Mouse (Mus musculus): Measurements from ENCODE around the gene Ldlrad2. TPM values are rescaled to one million over a fixed set of nuclear protein-coding genes. Genes with fewer than 3 reads are reported as not detected.
"Not testable (repeated sequence)": the region's sequence is repeated elsewhere in the genome, so short reads cannot be mapped to it uniquely, and the experiment has no call there.

Gene Ldlrad2
- not detected in 2 replicates for total RNA-seq (2017)

GRCm38 (mm10) chr4:137574469-137574868 is at the start of gene Ldlrad2:
Ldlrad2 (minus strand) TSS chr4:137574569.
- no peak for ATAC-seq (replicated peaks; ENCODE audit: low read depth, poor library complexity, severe bottlenecking)

DNA sequence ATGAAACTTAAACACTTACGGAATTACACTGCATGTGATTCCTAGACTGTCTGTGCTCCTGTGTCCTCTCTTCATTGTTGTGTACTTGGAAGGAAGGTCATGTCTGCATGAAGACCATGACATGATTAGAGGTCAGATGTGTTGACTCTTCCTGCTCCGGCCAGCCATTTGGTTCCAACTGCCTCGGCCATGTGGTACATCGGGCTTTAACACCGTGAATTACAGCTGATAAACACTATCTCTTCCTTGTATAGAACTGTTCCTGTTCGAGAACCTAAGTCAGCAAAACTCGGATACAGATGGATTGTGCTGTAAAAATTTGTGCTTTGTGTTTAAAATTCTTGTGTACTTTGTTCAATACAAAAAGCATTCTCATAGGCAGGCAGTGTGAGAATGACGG is 48.5 kb upstream of the Ldlrad2 start:
- no peak for ATAC-seq (replicated peaks; ENCODE audit: low read depth, poor library complexity, severe bottlenecking)

- peak; percentile 10 for ATAC-seq (replicated peaks; ENCODE audit: low read depth, poor library complexity, severe bottlenecking)
These were observed 35.9 kb upstream of the Ldlrad2 start for GRCm38 (mm10) chr4:137610256-137610655.

- peak; percentile 94 for ATAC-seq (replicated peaks; ENCODE audit: low read depth, poor library complexity, severe bottlenecking)
These were observed 35.3 kb upstream of the Ldlrad2 start for GRCm38 (mm10) chr4:137609702-137610101.

DNA sequence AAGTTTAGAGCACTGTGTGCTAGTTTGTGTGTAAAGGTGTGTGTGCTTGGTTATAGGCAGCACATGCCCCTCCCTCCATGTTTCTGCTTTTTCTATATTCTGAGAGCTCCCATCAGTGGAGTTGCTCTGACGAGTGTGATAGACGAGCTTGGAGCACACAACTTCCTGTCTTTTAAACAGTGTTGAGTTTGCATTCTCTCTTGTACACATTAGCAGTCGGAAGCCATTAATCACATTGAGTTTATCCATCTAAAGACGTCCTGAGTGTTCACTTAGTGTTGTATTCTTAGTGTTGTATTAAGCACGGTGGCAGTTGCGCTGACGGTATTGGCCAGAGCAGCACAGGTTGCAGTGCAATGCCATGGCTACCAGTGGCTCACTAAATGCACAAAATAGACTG is 34.9 kb upstream of the Ldlrad2 start:
- ATAC-seq (replicated peaks; ENCODE audit: low read depth, poor library complexity, severe bottlenecking), result peak; percentile 19

DNA sequence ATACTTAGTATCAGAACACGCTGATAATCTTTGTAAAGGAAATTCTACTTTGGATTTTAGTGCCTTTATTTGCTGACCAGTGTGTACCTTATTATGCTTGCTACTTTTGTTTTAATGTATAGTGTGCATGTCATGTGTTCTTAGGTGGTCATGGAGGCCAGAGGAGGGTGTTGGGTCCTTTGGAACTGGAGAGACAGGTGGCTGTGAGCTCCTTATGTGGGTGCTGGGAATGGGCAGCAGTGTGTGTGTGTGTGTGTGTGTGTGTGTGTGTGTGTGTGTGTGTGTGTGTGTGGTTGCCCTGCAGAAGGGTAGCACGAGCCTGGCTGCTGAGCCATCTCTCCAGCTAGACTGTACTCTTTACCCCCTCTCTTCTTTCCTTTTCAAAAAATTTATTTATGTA is 32.7 kb upstream of the Ldlrad2 start:
- ATAC-seq (replicated peaks; ENCODE audit: low read depth, poor library complexity, severe bottlenecking), result no peak

DNA sequence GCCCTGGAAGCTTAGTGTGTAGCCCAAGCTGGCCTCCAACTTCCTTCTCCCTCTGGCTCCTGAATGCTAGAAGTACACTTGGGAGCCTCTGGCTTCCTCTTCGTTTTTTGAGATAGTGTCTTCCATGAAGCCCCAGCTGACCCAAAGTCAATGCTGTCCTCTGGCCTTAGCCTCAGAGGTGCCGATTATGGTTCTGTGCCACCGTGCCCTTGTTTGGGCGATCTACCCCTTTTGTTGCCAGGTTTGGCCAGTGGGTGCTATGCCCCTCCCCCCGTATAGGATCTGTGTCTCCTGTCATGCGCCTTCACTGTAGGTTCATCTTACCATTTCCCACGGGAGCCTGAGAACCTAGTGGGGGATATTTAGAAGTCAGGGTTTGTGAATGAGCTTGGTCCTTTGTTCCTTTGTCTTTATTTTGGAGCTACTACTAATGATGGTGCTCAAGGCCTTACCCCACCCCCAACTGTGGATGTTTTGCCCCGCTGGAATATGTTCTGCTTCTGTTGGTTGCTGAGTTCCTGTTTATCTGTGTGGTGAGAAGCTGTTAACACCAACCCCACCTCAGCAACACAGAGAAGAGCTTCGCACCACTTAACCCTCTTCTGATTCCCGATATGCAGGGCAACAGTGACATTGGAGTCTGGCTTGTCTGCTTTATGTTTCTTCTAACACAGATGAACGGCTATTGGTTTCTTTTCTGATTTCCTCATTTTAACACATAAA is 29.2 kb upstream of the Ldlrad2 start:
- peak; percentile 70 for ATAC-seq (replicated peaks; ENCODE audit: low read depth, poor library complexity, severe bottlenecking)

DNA sequence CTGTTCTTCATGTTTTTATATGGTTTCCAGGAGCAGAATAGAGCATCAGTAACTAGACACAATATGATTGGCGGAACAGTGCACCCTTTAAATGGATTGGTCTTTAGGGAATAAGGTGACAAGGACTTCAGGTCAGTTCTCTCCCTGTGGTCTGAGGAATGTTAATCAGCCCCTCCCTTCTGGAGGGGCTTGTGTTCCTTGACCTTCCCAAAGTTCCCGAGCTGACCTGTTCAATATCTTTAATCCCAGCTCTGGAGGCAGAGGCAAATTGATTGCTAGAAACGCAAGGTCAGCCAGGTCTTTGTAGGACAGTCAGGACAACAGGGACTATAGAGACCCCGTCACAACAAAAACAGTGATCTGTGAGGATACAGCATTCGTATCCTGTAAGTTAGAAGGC is 24.2 kb upstream of the Ldlrad2 start:
- no peak for ATAC-seq (replicated peaks; ENCODE audit: low read depth, poor library complexity, severe bottlenecking)

GRCm38 (mm10) chr4:137597098-137597630 is 22.8 kb upstream of the Ldlrad2 start:
- ATAC-seq (replicated peaks; ENCODE audit: low read depth, poor library complexity, severe bottlenecking), result no peak

DNA sequence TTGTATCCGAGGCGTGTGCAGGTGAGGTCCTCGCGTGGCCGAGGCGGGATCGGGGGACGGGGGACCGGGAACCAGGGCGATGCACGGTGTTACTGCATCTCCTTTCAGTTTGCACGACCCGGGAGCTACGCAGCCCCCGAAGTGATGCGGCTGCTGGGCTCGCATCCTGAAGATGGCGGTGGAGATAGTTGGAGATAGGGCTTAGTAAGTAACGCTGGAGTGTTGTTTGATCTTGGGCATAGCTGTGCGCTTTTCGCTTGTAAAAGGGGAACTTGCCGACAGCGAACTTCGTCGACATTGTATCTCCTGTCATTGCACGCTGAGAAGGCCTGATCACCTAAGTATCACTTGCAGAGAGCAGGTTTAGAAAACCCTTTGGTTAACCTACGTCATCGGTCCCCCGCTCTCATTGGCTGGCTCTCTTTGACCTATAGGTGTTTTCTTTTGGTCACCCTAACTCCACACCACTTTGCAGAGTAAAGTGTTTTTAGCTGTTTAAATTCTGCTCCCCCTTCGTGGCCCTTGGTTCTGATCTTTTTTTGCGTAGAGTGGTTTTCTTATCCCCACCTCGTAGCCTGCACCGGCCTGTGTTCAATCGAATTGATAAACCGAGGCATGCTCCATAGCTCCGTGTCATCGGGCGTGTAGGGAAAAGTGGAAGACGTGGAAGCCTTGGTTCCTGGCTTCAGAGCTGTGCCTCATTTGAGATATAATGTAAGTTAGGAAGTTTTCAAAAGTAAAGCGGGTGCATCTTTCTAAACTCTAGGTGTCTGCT is 20.3 kb upstream of the Ldlrad2 start:
- ATAC-seq (replicated peaks; ENCODE audit: low read depth, poor library complexity, severe bottlenecking), result peak; percentile 23

GRCm38 (mm10) chr4:137593601-137594495 is 19.5 kb upstream of the Ldlrad2 start, which contains the start of gene Usp48:
Usp48 (plus strand) TSS chr4:137593755.
- ATAC-seq (replicated peaks; ENCODE audit: low read depth, poor library complexity, severe bottlenecking), result peak; percentile 91

DNA sequence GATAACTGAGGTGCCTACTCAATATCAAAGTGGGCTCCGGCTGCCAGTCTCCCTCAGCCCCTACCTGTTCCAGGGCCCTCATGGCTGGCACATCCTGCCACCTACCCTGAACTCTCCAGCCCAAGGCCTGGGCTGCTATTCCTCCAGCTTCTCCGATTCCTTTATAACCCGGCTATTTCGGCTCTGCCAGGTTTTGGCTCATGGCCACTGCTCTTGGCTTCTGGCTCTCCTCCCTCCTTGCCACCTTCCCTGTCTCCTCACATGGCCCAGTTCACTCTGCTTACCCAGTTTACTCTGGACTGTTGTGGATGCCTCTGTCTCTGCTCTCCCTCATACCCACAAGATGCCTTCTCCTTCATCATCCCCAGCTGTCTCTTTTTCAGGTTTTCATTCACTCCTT is 16.6 kb upstream of the Ldlrad2 start:
- ATAC-seq (replicated peaks; ENCODE audit: low read depth, poor library complexity, severe bottlenecking), result no peak

GRCm38 (mm10) chr4:137589586-137589985 is 15.2 kb upstream of the Ldlrad2 start:
- no peak for ATAC-seq (replicated peaks; ENCODE audit: low read depth, poor library complexity, severe bottlenecking)

GRCm38 (mm10) chr4:137589095-137589494 is 14.7 kb upstream of the Ldlrad2 start:
- not testable (repeated sequence) for ATAC-seq (replicated peaks; ENCODE audit: low read depth, poor library complexity, severe bottlenecking)

GRCm38 (mm10) chr4:137581815-137582214 is 7.4 kb upstream of the Ldlrad2 start:
- peak; percentile 64; the same call in 1 of the 2 replicates for ATAC-seq (replicated peaks; ENCODE audit: low read depth, poor library complexity, severe bottlenecking)

DNA sequence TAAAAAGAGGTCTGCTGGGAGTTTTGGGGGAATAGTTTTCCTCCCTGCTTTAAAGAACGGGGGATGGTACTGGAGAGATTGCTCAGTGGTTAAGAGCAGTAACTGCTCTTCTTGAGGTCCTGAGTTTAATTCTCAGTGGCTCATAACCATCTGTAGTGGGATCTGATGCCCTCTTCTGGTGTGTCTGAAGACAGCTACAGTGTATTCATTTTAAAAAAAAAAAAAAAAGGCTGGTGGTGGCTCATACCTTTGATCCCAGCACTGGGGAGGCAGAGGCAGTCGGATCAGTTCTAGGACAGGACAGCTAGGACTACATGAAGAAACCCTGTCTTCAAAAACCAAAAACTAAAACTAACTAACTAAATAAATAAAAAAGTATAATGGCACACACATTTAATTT is 5.9 kb upstream of the Ldlrad2 start:
- no peak for ATAC-seq (replicated peaks; ENCODE audit: low read depth, poor library complexity, severe bottlenecking)

DNA sequence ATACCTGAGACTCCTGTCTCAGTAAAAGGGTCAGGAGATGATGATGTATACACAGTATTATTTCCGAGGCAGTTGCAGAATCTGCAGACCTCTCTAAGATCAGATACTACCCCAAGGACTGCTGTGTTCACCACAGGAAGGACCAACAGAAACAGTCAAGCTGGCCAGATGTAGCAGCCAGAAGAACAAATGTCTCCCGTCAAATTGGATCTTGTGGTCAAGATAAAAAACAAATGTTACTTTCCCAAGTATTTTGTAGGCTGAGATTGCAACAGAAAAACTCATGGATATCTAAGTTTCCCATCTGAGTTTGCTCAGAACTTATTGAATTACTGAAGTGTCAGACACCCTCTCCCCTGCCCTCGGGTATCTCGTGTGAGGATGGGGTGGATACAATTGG is 5.4 kb upstream of the Ldlrad2 start:
- no peak for ATAC-seq (replicated peaks; ENCODE audit: low read depth, poor library complexity, severe bottlenecking)

DNA sequence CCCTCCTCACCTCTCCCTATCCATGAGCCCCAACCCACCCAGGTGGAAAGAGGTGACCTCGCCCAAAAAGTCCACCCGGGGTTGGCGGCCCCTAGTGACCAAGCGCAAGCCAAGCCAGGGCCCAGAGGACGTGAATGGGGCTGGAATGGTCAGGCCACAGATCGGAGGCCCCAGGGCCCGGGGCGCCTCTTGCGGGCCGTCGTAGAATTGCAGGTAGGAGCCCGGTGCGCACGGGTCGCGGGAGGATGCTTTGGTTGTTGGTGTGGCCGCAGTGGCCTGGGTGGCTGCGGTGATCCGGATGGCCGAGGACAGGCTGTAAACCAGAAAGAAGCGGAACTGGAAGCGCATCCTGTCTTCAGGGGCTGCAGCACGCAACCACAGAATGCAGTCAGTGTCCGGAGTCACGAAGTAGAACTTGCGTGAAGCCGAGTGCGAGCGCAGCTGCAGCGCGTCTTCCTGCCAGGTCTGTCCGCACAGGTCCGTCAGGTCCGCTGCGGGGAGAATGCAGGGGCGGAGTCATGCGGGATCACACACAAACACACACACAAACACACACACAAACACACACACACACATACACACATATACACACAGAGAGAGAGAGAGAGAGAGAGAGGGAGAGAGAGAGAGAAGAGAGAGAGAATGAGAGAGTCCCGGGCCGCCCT is 3.9 kb upstream of the Ldlrad2 start:
- peak; percentile 87 for ATAC-seq (replicated peaks; ENCODE audit: low read depth, poor library complexity, severe bottlenecking)

DNA sequence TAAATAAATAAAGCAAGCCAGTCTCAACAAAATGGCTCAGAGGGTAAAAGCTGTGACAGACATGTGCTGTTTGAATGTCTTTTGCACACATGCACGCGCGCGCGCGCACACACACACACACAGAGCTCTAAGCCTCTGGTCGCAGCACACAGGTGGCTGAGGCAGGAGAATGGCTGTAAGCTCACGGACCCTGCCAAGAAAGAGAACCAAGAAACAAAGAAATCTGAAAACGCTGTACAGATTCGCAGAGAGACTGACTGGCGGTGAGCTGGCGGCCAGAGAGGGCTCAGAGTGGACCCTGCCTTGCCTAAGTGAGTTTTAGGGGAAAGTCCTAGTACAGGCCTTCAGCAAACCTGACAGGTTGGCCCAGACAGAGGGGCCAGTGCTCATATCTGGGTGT is 3.1 kb upstream of the Ldlrad2 start:
- ATAC-seq (replicated peaks; ENCODE audit: low read depth, poor library complexity, severe bottlenecking), result no peak

- ATAC-seq (replicated peaks; ENCODE audit: low read depth, poor library complexity, severe bottlenecking), result no peak
These were observed 4.5 kb downstream of the Ldlrad2 start for GRCm38 (mm10) chr4:137569873-137570272.

Measured in common myeloid progenitor, adult 5-6 weeks (primary cell).